Mouse (Mus musculus) liver, postnatal 0 days (tissue): ENCODE measurements around the gene Myadml2. TPM values are rescaled to one million over a fixed set of nuclear protein-coding genes. Genes with fewer than 3 reads are reported as not detected.
"Not testable (repeated sequence)": the region's sequence is repeated elsewhere in the genome, so short reads cannot be mapped to it uniquely, and the experiment has no call there.

Source experiments
- ATAC-seq: fragments of 200-750 bp; cut with Nextera tagmentation; 2 replicates; pipeline ENCODE4 v1.8.0; 2017; ENCODE audit warnings: mild to moderate bottlenecking, moderate library complexity
- DNase-seq: peaks from one replicate; pipeline ENCODE4 v3.0.0-alpha.2; 2016
- H3K27ac ChIP-seq: fragments of 300-500 bp; sonication (generic); 2 replicates; pipeline ENCODE4 v1.5.1; 2014; ENCODE audit warnings: antibody characterized with exemption, moderate library complexity, mild to moderate bottlenecking, low read depth
- H3K27me3 ChIP-seq: fragments of 300-500 bp; sonication (generic); 2 replicates; pipeline ENCODE4 v1.6.1; 2014; ENCODE audit warnings: low read length, control low read depth, mixed read lengths; ENCODE audit not compliant: insufficient read depth
- H3K36me3 ChIP-seq: fragments of 300-500 bp; sonication (generic); replicated peaks from 2 replicates; pipeline ENCODE4 v1.6.1; 2014; ENCODE audit warnings: mild to moderate bottlenecking, control low read depth, low read length, moderate library complexity, mixed read lengths; ENCODE audit not compliant: insufficient read depth
- H3K4me1 ChIP-seq: fragments of 300-500 bp; sonication (generic); 2 replicates; pipeline ENCODE4 v1.6.1; 2014; ENCODE audit warnings: antibody characterized with exemption, mild to moderate bottlenecking, control low read depth; ENCODE audit not compliant: insufficient read depth
- H3K4me2 ChIP-seq: fragments of 300-500 bp; sonication (generic); 2 replicates; pipeline ENCODE4 v1.6.1; 2014; ENCODE audit warnings: low read depth, mild to moderate bottlenecking, low read length, moderate library complexity, mixed read lengths
- H3K4me3 ChIP-seq: fragments of 300-500 bp; sonication (generic); 2 replicates; pipeline ENCODE4 v1.5.1; 2014; ENCODE audit warnings: low read depth, low read length
- H3K9ac ChIP-seq: fragments of 300-500 bp; sonication (generic); replicated peaks from 2 replicates; pipeline ENCODE4 v1.6.1; 2014; ENCODE audit warnings: mild to moderate bottlenecking, moderate library complexity
- H3K9me3 ChIP-seq: fragments of 300-500 bp; sonication (generic); 2 replicates; pipeline ENCODE4 v1.6.1; 2016; ENCODE audit warnings: mild to moderate bottlenecking, control low read depth, low read length, mixed read lengths
- CTCF ChIP-seq: sonication (generic); IDR thresholded peaks from 2 replicates; pipeline ENCODE4 v1.5.1; 2016; ENCODE audit warnings: antibody characterized with exemption, low read depth
- EP300 ChIP-seq: IDR thresholded peaks from 2 replicates; pipeline ENCODE4 v1.6.1; 2016; ENCODE audit warnings: antibody characterized with exemption, low read depth, mild to moderate bottlenecking
- WGBS: fragments of 180-500 bp; shearing (Covaris S2); extraction: QIAGEN DNeasy Blood & Tissue Kit; methylation state at CpG from one replicate; pipeline ENCODE4 v1.1.7; 2014; ENCODE audit not compliant: insufficient replicate concordance; 5-methylcytosine and 5-hydroxymethylcytosine counted together
- polyA plus RNA-seq: library from polyadenylated mRNA; unstranded; fragments of >200 nt; fragmentation: Nextera tagmentation; extraction: Ambion mirVana; gene quantifications from 2 replicates; pipeline ENCODE4 v1.2.1, GENCODE M21; 2015

Gene Myadml2
- polyA plus RNA-seq, 1 experiment from 2014 or later: 0.26 TPM

DNA sequence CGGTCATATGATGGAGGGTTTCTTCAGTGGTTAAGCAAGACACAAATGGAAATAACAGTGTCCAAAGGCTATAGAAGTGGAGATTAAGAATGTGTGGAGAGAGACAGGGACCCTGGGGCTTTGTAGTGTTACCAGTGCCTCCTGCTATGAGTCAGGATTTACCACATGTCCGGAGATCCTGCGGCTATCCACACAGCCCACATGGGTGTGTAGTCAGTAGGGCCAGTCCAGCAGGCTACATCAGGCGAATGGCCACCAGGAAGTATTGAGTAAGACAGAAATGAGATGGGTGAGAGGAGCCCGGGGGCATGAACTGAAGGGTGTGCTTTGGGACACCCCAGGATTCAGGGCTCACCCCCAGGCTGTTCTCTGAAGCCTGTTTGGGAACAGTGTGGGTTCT is 34.7 kb upstream of the Myadml2 start:
- no peak overlapping the region for H3K9ac ChIP-seq
- peaks cover 37% of the 10 kb centered on the region for H3K36me3 ChIP-seq
- ATAC-seq: no peak
- WGBS: 87% methylated on average over 5 of the region's 5 CpGs
- H3K4me2 ChIP-seq: no peak overlapping the region
- no peak overlapping the region for H3K4me3 ChIP-seq
- H3K9me3 ChIP-seq: no peaks in the 10 kb centered on the region
- TF ChIP-seq EP300 (no peak), CTCF (no peak)
- no peak overlapping the region for H3K27ac ChIP-seq
- no peaks in the 10 kb centered on the region for H3K27me3 ChIP-seq
- H3K4me1 ChIP-seq: peaks cover 11% of the 10 kb centered on the region; the same call in 1 of the 2 replicates
- no peak for DNase-seq

DNA sequence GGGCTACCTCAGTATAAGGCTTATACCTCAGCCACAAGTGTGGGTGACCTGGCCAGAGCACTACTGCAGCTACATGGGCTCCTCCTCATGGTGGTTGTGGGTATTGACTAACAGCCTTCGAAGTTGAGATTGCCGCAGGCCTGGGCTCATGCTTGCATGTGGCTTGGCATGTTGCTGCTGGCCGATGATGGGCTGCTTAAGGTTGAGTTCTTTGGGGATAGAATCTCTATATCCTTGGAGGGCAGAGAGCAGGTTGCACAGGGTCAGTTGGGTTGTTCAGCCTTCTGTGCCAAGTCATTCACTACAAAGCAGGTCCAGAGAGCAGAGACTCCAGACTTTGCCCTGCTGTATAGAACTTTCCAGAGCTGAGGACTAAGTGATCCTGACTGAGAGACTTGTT is 32.0 kb upstream of the Myadml2 start:
- peak; percentile 52 for DNase-seq
- ATAC-seq: peak; percentile 73
- 0 out of 2 replicates have a peak overlapping the region, but pooled peaks have one; percentile 13 for H3K27ac ChIP-seq

GRCm38 (mm10) chr11:120676951-120677350 is 29.0 kb upstream of the Myadml2 start:
- no peak overlapping the region for H3K4me2 ChIP-seq
- 79% methylated on average over 4 of the region's 4 CpGs for WGBS
- no peak overlapping the region for H3K9ac ChIP-seq
- H3K4me3 ChIP-seq: no peak overlapping the region
- no peak for TF ChIP-seq EP300
- TF ChIP-seq CTCF: no peak
- no peaks in the 10 kb centered on the region for H3K27me3 ChIP-seq
- H3K4me1 ChIP-seq: peaks cover 37% of the 10 kb centered on the region
- no peaks in the 10 kb centered on the region for H3K9me3 ChIP-seq
- no peak for DNase-seq
- no peak for ATAC-seq
- 0 out of 2 replicates have a peak overlapping the region, but pooled peaks have one; percentile 55 for H3K27ac ChIP-seq
- peaks cover 29% of the 10 kb centered on the region for H3K36me3 ChIP-seq

More for the DNA sequence above, 32.0 kb upstream of the Myadml2 start:
- no peak overlapping the region for H3K9ac ChIP-seq
- peaks cover 18% of the 10 kb centered on the region for H3K4me1 ChIP-seq
- H3K27me3 ChIP-seq: no peaks in the 10 kb centered on the region
- WGBS: 65% methylated on average over 3 of the region's 3 CpGs
- no peaks in the 10 kb centered on the region for H3K9me3 ChIP-seq
- H3K4me3 ChIP-seq: no peak overlapping the region
- peaks cover 31% of the 10 kb centered on the region for H3K36me3 ChIP-seq
- TF ChIP-seq CTCF (peak; percentile 75), EP300 (no peak)
- H3K4me2 ChIP-seq: no peak overlapping the region

DNA sequence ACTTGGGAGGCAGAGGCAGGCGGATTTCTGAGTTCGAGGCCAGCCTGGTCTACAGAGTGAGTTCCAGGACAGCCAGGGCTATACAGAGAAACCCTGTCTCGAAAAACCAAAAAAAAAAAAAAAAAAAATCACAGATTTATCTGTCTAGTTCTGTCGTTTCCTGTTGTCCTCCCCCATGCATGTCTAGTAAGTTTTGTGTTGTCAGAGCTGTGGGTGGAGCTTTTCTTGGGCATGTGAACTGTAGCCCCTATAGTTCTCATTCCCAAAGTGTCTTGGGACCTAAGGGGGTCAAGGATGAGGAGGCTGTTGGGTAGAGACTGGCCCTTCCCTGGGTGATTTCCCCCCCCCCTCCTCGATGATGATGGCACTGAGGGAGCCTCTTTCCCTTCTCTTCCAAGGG is 27.9 kb upstream of the Myadml2 start:
- not testable (repeated sequence) for DNase-seq

DNA sequence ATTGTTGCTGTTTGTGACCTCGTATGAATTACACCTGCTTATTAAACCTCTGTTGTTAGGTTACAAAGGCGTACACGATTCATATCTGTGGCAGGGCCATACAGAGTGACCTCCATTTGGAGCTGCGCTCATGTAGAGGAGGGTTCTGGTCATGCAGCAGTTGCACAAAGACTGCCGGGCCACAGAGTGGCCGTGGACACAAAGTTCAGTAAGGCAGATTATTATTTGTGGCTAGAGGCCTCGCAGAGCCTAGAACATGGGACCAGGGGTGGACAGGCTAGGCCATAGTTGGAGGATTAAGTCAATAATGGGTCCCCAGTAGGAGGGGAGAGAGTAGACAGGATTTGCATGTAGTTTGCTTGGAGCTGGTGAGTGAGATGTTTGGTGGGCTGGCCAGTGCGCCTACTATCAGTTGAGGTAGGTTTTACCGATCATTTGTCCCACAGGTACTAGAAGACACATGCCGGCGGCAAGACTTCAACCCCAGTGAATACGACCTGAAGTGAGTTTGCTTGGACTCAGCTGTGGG is 25.7 kb upstream of the Myadml2 start:
- no peaks in the 10 kb centered on the region for H3K9me3 ChIP-seq
- TF ChIP-seq CTCF (no peak), EP300 (peak; percentile 48; the same call in 1 of the 2 replicates)
- H3K4me2 ChIP-seq: peak overlapping the region; percentile 79
- H3K36me3 ChIP-seq: peaks cover 9% of the 10 kb centered on the region
- H3K27ac ChIP-seq: peak overlapping the region; percentile 83
- 30% methylated on average over 12 of the region's 12 CpGs for WGBS
- peak overlapping the region; percentile 75 for H3K4me3 ChIP-seq
- ATAC-seq (peak; percentile 16), DNase-seq (no peak)
- no peaks in the 10 kb centered on the region for H3K27me3 ChIP-seq
- peak overlapping the region; percentile 71 for H3K9ac ChIP-seq
- peaks cover 37% of the 10 kb centered on the region for H3K4me1 ChIP-seq

More for the DNA sequence above, 27.9 kb upstream of the Myadml2 start:
- ATAC-seq, H3K27ac ChIP-seq, H3K9me3 ChIP-seq, H3K4me2 ChIP-seq, H3K27me3 ChIP-seq, H3K4me3 ChIP-seq: not testable (repeated sequence)
- Histone ChIP-seq H3K9ac (0 out of 2 replicates have a peak overlapping the region, but pooled peaks have one; percentile 16), H3K36me3 (peaks cover 22% of the 10 kb centered on the region), H3K4me1 (peaks cover 37% of the 10 kb centered on the region)
- 66% methylated on average over 4 of the region's 5 CpGs for WGBS

- DNase-seq (peak; percentile 97), ATAC-seq (peak; percentile 95)
- peaks cover 37% of the 10 kb centered on the region for H3K4me1 ChIP-seq
- peak within 1 kb of the TSS; percentile 83 for H3K27ac ChIP-seq
- peak within 1 kb of the TSS; percentile 71 for H3K9ac ChIP-seq
- peak within 1 kb of the TSS; percentile 75 for H3K4me3 ChIP-seq
- H3K36me3 ChIP-seq: peaks cover 3% of the 10 kb centered on the region; the same call in 1 of the 2 replicates
- WGBS: 3% methylated on average over 57 of the region's 83 CpGs
- H3K27me3 ChIP-seq: no peaks in the 10 kb centered on the region
- TF ChIP-seq EP300 (no peak), CTCF (no peak)
- H3K4me2 ChIP-seq: peak within 1 kb of the TSS; percentile 79
- H3K9me3 ChIP-seq: no peaks in the 10 kb centered on the region
Measured at GRCm38 (mm10) chr11:120672687-120673593, 25.0 kb upstream of the Myadml2 start, which contains the start of gene Aspscr1. Aspscr1 (plus strand) TSS chr11:120672973.
